Mouse (Mus musculus) thymus, adult 2 months (tissue): ENCODE measurements around the gene Rab3gap2.

Experiments used
- CTCF ChIP-seq: fragments of 200-500 bp; IDR thresholded peaks from 2 replicates; pipeline ENCODE4 v1.5.1; 2012; ENCODE audit warnings: mild to moderate bottlenecking, control low read depth, low read length, moderate library complexity, borderline replicate concordance; ENCODE audit not compliant: control insufficient read depth, poor library complexity, insufficient read depth; ENCODE audit errors: extremely low read depth
- POLR2A ChIP-seq: fragments of 200-500 bp; IDR thresholded peaks from 2 replicates; pipeline ENCODE4 v1.6.1; 2012; ENCODE audit warnings: mild to moderate bottlenecking, low read length, control low read depth, moderate library complexity; ENCODE audit not compliant: control insufficient read depth, poor library complexity, insufficient read depth; ENCODE audit errors: extremely low read depth

GRCm38 (mm10) chr1:185331364-185331763, 127.4 kb downstream of the Rab3gap2 start:
- no peak for TF ChIP-seq POLR2A
- no peak for TF ChIP-seq CTCF
